Mouse (Mus musculus) cerebellum, adult 2 months (tissue): Measurements from ENCODE around the gene Ksr2. TPM values are rescaled to one million over a fixed set of nuclear protein-coding genes. Genes with fewer than 3 reads are reported as not detected.

Source experiments
- DNase-seq, 2 experiments: peaks; one replicate each; pipeline ENCODE4 v3.0.0; 2021
- H3K27ac ChIP-seq: fragments of 200-500 bp; 2 replicates; pipeline ENCODE4 v1.5.1; 2012; ENCODE audit warnings: low read length, control low read depth, inconsistent platforms; ENCODE audit not compliant: insufficient read depth
- H3K27me3 ChIP-seq: fragments of 200-500 bp; 2 replicates; pipeline ENCODE4 v1.6.1; 2012; ENCODE audit warnings: inconsistent platforms, mild to moderate bottlenecking, low read length, moderate library complexity; ENCODE audit not compliant: control insufficient read depth, insufficient read depth
- H3K4me1 ChIP-seq: fragments of 200-500 bp; 2 replicates; pipeline ENCODE4 v1.6.1; 2011; ENCODE audit warnings: low read length; ENCODE audit not compliant: control insufficient read depth, insufficient read depth
- H3K4me3 ChIP-seq: fragments of 200-500 bp; replicated peaks from 2 replicates; pipeline ENCODE3; 2011; ENCODE audit warnings: mild to moderate bottlenecking, low read depth, low read length, control low read depth; ENCODE audit not compliant: insufficient read depth
- CTCF ChIP-seq: fragments of 200-500 bp; IDR thresholded peaks from 2 replicates; pipeline ENCODE4 v1.5.1; 2011; ENCODE audit warnings: low read depth, mild to moderate bottlenecking, control low read depth, low read length, moderate library complexity, borderline replicate concordance; ENCODE audit not compliant: insufficient read depth
- POLR2A ChIP-seq: fragments of 200-500 bp; IDR thresholded peaks from 2 replicates; pipeline ENCODE4 v1.6.1; 2011; ENCODE audit warnings: low read length, control low read depth, borderline replicate concordance; ENCODE audit not compliant: insufficient read depth
- WGBS: fragments of 180-500 bp; shearing (Covaris S2); methylation state at CpG from one replicate; pipeline ENCODE4 v1.1.7; 2018; 5-methylcytosine and 5-hydroxymethylcytosine counted together
- polyA plus RNA-seq: library from polyadenylated mRNA; depleted of rRNA; stranded (reverse); fragments of >200 nt; gene quantifications from 2 replicates; pipeline ENCODE4 v1.2.3, GENCODE M21; 2012

Gene Ksr2
- polyA plus RNA-seq, 1 experiment = 12.1 TPM

DNA sequence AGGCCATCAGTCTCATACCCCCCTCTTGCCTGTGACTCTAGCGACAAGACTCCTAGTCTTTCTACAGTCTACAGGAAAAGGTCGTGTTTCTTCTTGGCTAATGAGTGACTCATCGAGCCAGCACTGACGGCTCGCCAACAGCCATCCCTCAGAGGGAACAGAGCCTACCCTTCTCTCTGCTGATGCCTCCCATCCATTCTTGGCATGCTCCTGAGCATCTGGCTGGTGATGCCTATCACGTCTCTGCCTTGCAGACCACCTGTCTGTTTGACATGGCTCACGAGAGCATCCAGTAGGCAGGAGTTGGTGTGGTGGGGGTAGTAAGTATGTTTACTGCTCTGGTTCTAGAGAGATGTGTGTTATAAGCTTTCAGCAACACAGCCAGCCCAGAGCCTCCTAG is 161.1 kb downstream of the Ksr2 start:
- H3K27ac ChIP-seq = no peak overlapping the region
- DNase-seq = peak in 1 of 2 experiments; percentile 60
- 7% methylated on average over 7 of the region's 7 CpGs for WGBS
- TF ChIP-seq POLR2A = no peak
- TF ChIP-seq CTCF = no peak
- H3K27me3 ChIP-seq = no peaks in the 10 kb centered on the region
- peaks cover 13% of the 10 kb centered on the region for H3K4me1 ChIP-seq
- no peak overlapping the region for H3K4me3 ChIP-seq

DNA sequence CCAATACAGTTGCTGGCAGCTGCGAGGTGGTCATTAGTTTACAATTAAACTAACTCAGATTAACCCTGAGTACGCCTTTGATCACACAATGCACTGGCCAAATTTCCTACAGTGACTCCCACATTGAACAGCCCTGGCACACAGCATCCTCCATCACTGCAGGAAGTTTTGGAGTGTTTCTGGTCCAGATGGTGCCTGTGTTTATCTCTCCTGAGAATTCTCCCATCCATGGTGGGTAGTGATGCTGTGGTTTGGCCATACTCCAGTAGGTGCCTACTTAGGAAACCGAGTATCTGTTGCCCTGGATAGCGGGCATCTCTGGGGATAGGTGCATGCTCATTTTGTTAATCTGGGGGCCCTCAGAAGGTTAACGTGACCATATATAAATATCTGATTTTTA is 163.8 kb downstream of the Ksr2 start:
- H3K27me3 ChIP-seq = no peaks in the 10 kb centered on the region
- 60% methylated on average over 5 of the region's 5 CpGs for WGBS
- H3K4me1 ChIP-seq = peaks cover 13% of the 10 kb centered on the region
- H3K4me3 ChIP-seq = no peak overlapping the region
- TF ChIP-seq CTCF = no peak
- TF ChIP-seq POLR2A = no peak
- no peak overlapping the region for H3K27ac ChIP-seq
- no peak for DNase-seq

DNA sequence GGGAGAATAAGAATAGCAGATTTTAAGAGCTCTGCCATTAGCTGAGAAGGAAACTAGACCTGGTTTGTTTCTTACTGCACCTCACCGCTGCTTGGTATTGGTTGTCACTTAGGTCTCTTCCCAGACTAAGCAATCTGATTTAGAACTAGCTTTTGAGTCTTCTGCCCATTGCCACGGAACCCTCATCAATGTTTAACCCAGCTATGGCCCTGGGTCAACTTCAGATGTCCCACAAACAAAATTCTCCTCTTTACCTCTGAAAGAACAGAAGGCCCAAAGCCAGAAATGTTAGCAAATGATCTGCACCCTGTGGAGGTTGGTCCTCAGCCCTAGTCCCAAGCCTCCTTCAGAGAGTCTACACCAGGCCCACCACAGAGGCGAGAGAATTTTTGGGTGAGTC is 167.9 kb downstream of the Ksr2 start:
- no peak overlapping the region for H3K4me3 ChIP-seq
- 89% methylated on average over 3 of the region's 3 CpGs for WGBS
- H3K4me1 ChIP-seq = peaks cover 9% of the 10 kb centered on the region
- no peaks in the 10 kb centered on the region for H3K27me3 ChIP-seq
- no peak for DNase-seq
- no peak for TF ChIP-seq CTCF
- TF ChIP-seq POLR2A = no peak
- H3K27ac ChIP-seq = no peak overlapping the region

DNA sequence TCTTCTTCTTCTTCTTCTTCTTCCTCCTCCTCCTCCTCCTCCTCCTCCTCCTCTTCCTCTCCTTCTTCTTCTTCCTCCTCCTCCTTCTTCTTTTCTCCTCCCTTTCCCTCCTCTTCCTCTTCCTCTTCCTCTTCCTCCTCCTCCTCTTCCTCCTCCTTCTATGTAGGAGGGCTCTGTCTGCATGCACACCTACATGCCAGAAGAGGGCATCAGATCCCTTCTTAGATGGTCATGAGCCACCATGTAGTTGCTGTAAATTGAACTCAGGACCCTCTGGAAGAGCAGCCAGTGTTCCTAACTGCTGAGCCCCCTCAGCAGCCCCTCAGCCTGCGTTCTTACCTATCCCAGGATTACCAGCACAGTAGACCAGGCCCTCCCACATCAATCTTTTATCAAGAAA is 170.6 kb downstream of the Ksr2 start:
- H3K27ac ChIP-seq = no peak overlapping the region
- no peak for DNase-seq
- H3K27me3 ChIP-seq = no peaks in the 10 kb centered on the region
- no peak overlapping the region for H3K4me3 ChIP-seq
- no peaks in the 10 kb centered on the region for H3K4me1 ChIP-seq
- 50% methylated on average over 1 of the region's 1 CpGs for WGBS
- TF ChIP-seq POLR2A (no peak), CTCF (peak; percentile 26; the same call in 1 of the 2 replicates)

DNA sequence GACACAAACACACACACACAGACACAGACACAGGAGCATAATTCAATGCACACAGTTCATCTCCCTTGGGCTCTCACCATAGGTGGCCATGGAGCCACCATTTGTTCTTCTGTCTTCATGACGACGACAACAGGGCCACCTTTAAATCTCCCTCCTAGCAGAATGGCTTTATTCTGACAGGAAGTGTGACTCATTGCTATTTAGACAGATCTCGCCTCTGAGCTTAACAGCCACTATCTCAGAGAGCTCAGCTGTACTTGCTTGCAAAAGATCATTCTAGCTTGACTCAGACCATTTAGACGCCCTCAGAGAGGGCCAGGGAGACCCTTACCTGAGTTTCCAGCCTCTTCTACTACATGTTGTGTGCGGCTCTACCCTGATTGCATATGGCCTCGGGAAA is 175.5 kb downstream of the Ksr2 start:
- no peaks in the 10 kb centered on the region for H3K4me1 ChIP-seq
- WGBS = 62% methylated on average over 6 of the region's 6 CpGs
- no peak for TF ChIP-seq CTCF
- TF ChIP-seq POLR2A = no peak
- no peak for DNase-seq
- no peak overlapping the region for H3K4me3 ChIP-seq
- no peaks in the 10 kb centered on the region for H3K27me3 ChIP-seq
- no peak overlapping the region for H3K27ac ChIP-seq

DNA sequence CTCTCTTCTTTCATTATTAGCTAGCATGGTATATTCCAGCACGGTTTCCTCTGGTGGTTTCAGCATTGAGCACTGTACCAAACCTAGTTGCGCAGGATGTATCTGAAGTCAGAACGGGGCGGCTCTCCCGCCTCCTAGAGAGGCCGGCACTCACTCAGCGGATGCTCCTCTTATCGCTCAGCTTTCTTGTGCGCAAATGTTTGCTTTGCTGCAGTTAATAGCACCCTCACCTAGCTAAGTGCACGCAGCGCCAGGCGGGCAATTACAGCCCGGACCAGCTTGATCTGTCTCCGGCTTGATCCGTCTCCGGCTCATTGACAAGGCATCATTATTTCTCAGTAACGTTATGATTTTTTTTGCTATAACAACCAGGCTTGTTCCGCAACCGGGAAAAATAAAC is 179.5 kb downstream of the Ksr2 start:
- H3K27me3 ChIP-seq = no peaks in the 10 kb centered on the region
- no peak for TF ChIP-seq POLR2A
- no peak for TF ChIP-seq CTCF
- no peak overlapping the region for H3K4me3 ChIP-seq
- no peak for DNase-seq
- no peak overlapping the region for H3K27ac ChIP-seq
- no peaks in the 10 kb centered on the region for H3K4me1 ChIP-seq
- 78% methylated on average over 19 of the region's 19 CpGs for WGBS

DNA sequence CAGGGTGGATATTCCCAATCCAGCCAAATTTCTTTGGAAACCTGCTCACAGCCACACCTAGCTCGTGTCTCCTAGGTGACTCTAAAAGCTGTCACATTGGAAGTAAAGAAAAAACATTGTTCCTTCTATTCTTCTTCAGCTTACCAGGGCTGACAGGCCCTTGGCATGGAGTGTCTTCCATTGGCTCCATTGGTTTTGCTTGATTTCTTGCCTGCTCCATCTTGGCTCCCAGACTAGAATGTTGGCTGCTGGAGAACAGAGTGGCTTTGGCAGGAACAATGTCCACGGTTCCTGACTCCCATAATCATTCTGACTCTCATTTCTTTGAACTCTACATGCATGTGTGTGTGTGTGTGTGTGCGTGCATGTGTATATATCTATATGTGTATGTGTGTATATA is 183.0 kb downstream of the Ksr2 start:
- no peak overlapping the region for H3K4me3 ChIP-seq
- no peak for DNase-seq
- WGBS = 63% methylated on average over 3 of the region's 3 CpGs
- no peak overlapping the region for H3K27ac ChIP-seq
- H3K4me1 ChIP-seq = no peaks in the 10 kb centered on the region; the same call in 1 of the 2 replicates
- TF ChIP-seq CTCF (no peak), POLR2A (no peak)
- no peaks in the 10 kb centered on the region for H3K27me3 ChIP-seq

DNA sequence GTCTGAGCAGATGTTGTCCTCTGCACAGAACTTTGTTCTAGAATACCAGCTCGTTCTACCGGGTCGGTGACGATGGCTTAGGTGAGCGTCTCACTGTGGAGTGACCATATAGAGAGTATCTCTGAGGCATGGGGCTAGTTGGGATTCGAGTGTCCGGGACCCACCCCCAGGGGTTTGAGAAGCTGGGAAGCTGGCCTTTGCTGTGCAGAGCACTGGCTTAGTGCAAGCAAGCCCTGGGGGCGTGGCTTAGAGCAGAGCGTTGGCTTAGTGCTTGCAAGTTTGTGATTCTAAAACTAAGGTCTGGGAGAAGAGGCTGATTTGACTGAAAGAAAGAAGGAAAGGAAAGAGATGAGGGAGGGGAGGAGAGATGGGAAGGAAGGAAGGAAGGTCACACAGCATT is 188.2 kb downstream of the Ksr2 start:
- Histone ChIP-seq H3K4me3 (no peak overlapping the region), H3K27ac (no peak overlapping the region), H3K4me1 (peaks cover 8% of the 10 kb centered on the region), H3K27me3 (no peaks in the 10 kb centered on the region)
- WGBS = 76% methylated on average over 9 of the region's 9 CpGs
- DNase-seq = no peak
- TF ChIP-seq CTCF (no peak), POLR2A (no peak)
